ENCODE assay signal across 27 mouse cellular contexts in genomic region chrX:138043113-138043512, GRCm38 (mm10).
"Had no signal": no experiment of that assay in that cellular context is flagged by ENCODE, and none has a peak within 500 bp of the region (broad histone marks: within the 10 kb centered on the region; RNA-seq: fewer than 3 reads in every experiment).

No protein-coding gene starts in this region.

- ATAC-seq: forebrain, embryonic 13.5 days; forebrain, embryonic 14.5 days; forebrain, embryonic 15.5 days; forebrain, embryonic 16.5 days; forebrain, postnatal 0 days had no signal

- H3K4me2 ChIP-seq: embryonic facial prominence, embryonic 12.5 days; embryonic facial prominence, embryonic 13.5 days; embryonic facial prominence, embryonic 15.5 days; forebrain, embryonic 12.5 days; forebrain, embryonic 13.5 days; forebrain, embryonic 15.5 days had no signal

- H3K9ac ChIP-seq: embryonic facial prominence, embryonic 12.5 days; embryonic facial prominence, embryonic 13.5 days; embryonic facial prominence, embryonic 15.5 days; forebrain, embryonic 12.5 days; forebrain, embryonic 13.5 days; forebrain, embryonic 15.5 days; forebrain, postnatal 0 days had no signal

- H3K36me3 ChIP-seq: embryonic facial prominence, embryonic 10.5 days; embryonic facial prominence, embryonic 12.5 days; embryonic facial prominence, embryonic 13.5 days; embryonic facial prominence, embryonic 15.5 days; forebrain, embryonic 10.5 days; forebrain, embryonic 12.5 days; forebrain, embryonic 15.5 days; heart, embryonic 10.5 days had no signal

- H3K4me3 ChIP-seq: embryonic facial prominence, embryonic 10.5 days; embryonic facial prominence, embryonic 12.5 days; embryonic facial prominence, embryonic 13.5 days; embryonic facial prominence, embryonic 15.5 days; erythroblast, embryonic 14.5 days; forebrain, embryonic 10.5 days; forebrain, embryonic 12.5 days; forebrain, embryonic 13.5 days; forebrain, embryonic 15.5 days; gastrocnemius, adult 2 months; heart, adult 2 months; heart, embryonic 10.5 days had no signal

- H3K4me1 ChIP-seq: embryonic facial prominence, embryonic 10.5 days; embryonic facial prominence, embryonic 12.5 days; embryonic facial prominence, embryonic 13.5 days; embryonic facial prominence, embryonic 15.5 days; forebrain, embryonic 10.5 days; forebrain, embryonic 12.5 days; forebrain, embryonic 13.5 days; forebrain, embryonic 15.5 days; heart, embryonic 10.5 days had no signal

- H3K27me3 ChIP-seq: embryonic facial prominence, embryonic 12.5 days; embryonic facial prominence, embryonic 15.5 days; forebrain, embryonic 12.5 days; forebrain, embryonic 15.5 days had no signal

- DNase-seq: cerebellum, adult 9-11 months; cerebellum, postnatal 10 days; cerebellum, postnatal 14 days; cerebellum, postnatal 25 days; cerebellum, postnatal 36 days; embryo, embryonic 11 days; forebrain, postnatal 0 days; gastrocnemius, adult 2 months; gastrocnemius, postnatal 10 days; gastrocnemius, postnatal 14 days; gastrocnemius, postnatal 25 days; gastrocnemius, postnatal 36 days; heart, adult 11 months; heart, adult 18-20 months; heart, adult 2 months had no signal

- H3K27ac ChIP-seq: embryonic facial prominence, embryonic 10.5 days; embryonic facial prominence, embryonic 12.5 days; embryonic facial prominence, embryonic 13.5 days; embryonic facial prominence, embryonic 15.5 days; forebrain, embryonic 10.5 days; forebrain, embryonic 12.5 days; forebrain, embryonic 13.5 days; forebrain, embryonic 15.5 days; gastrocnemius, adult 2 months; heart, adult 2 months; heart, embryonic 10.5 days had no signal

- H3K9me3 ChIP-seq: embryonic facial prominence, embryonic 10.5 days; embryonic facial prominence, embryonic 12.5 days; embryonic facial prominence, embryonic 13.5 days; embryonic facial prominence, embryonic 15.5 days; forebrain, embryonic 10.5 days; forebrain, embryonic 12.5 days; forebrain, embryonic 13.5 days; forebrain, embryonic 15.5 days; heart, embryonic 10.5 days had no signal
